Mouse (Mus musculus): ENCODE results near the gene Ryk.

The Ryk gene

GRCm38 (mm10) chr9:102948706-102949105 is 114.0 kb downstream of the Ryk start:
- no peak for DNase-seq (ENCODE audit: low read depth)

- DNase-seq (ENCODE audit: low read depth) = no peak
These were observed 116.6 kb downstream of the Ryk start for GRCm38 (mm10) chr9:102951091-102951994.

GRCm38 (mm10) chr9:102955866-102956265 is 121.1 kb downstream of the Ryk start:
- DNase-seq (ENCODE audit: low read depth) = no peak

All from 416B (cell line).